Mouse (Mus musculus) kidney, postnatal 14 days (tissue): ENCODE results near the gene Kcnv2.

ENCODE experiments used
- DNase-seq: peaks from one replicate; pipeline ENCODE4 v3.0.0; 2022; ENCODE audit warnings: mixed read lengths

The Kcnv2 gene

GRCm38 (mm10) chr19:27366113-27366746, 43.8 kb downstream of the Kcnv2 start:
- DNase-seq = no peak

- no peak for DNase-seq
Measured at GRCm38 (mm10) chr19:27369461-27370135, 47.2 kb downstream of the Kcnv2 start.

- no peak for DNase-seq
Measured at GRCm38 (mm10) chr19:27370174-27370573, 47.8 kb downstream of the Kcnv2 start.

GRCm38 (mm10) chr19:27370784-27371183, 48.4 kb downstream of the Kcnv2 start:
- no peak for DNase-seq

GRCm38 (mm10) chr19:27379712-27380401, 57.5 kb downstream of the Kcnv2 start:
- DNase-seq = no peak

GRCm38 (mm10) chr19:27382131-27382530, 59.7 kb downstream of the Kcnv2 start:
- no peak for DNase-seq

- DNase-seq = no peak
Measured at GRCm38 (mm10) chr19:27383266-27383665, 60.9 kb downstream of the Kcnv2 start.

- no peak for DNase-seq
Measured at GRCm38 (mm10) chr19:27385304-27385703, 62.9 kb downstream of the Kcnv2 start.
